Mouse (Mus musculus) CH12.LX (cell line): ENCODE data around the gene Hist1h2bk. TPM values are rescaled to one million over a fixed set of nuclear protein-coding genes. Genes with fewer than 3 reads are reported as not detected.
A peak's percentile ranks its signal among the peaks of the same experiment; 100 is the strongest.

Source experiments
- DNase-seq: peaks from one replicate; pipeline ENCODE4 v3.0.0-alpha.2; 2013; ENCODE audit errors: extremely low read depth
- H3K27ac ChIP-seq: 2 replicates; pipeline ENCODE4 v1.5.1; 2012; ENCODE audit warnings: low read depth, mild to moderate bottlenecking, control low read depth, moderate library complexity; ENCODE audit not compliant: insufficient read depth
- H3K27me3 ChIP-seq: replicated peaks from 2 replicates; pipeline ENCODE3; 2012; ENCODE audit warnings: inconsistent platforms
- H3K36me3 ChIP-seq, 2 experiments: replicated peaks in 1 of 2; 2 replicates each; pipeline versions ENCODE3 to v1.6.1; 2012; ENCODE audit warnings: inconsistent platforms in 1 of 2, low read length in 1 of 2, mild to moderate bottlenecking in 1 of 2, mixed read lengths in 1 of 2, moderate library complexity in 1 of 2; ENCODE audit not compliant: control insufficient read depth in 1 of 2, insufficient read depth in 1 of 2
- H3K4me1 ChIP-seq, 2 experiments: 2 replicates each; pipeline ENCODE4 v1.6.1; 2012; ENCODE audit warnings: inconsistent platforms in 1 of 2, moderate library complexity in 1 of 2; ENCODE audit not compliant: insufficient read depth in 2 of 2, control insufficient read depth in 1 of 2
- H3K4me2 ChIP-seq: 2 replicates; pipeline ENCODE4 v1.6.1; 2012; ENCODE audit warnings: low read depth, mild to moderate bottlenecking, control low read depth; ENCODE audit not compliant: poor library complexity, insufficient read depth, severe bottlenecking
- H3K4me3 ChIP-seq, 3 experiments: fragments of 150-350 bp in 1 of 3; sonication (generic) in 1 of 3; replicated peaks in 1 of 3; 2 replicates each; pipeline versions ENCODE3 to v1.5.1; 2011 to 2012; ENCODE audit warnings: low read depth in 2 of 3, low read length in 2 of 3, mild to moderate bottlenecking in 2 of 3, moderate library complexity in 2 of 3, control low read depth in 1 of 3, improper control_type of control experiment in 1 of 3, inconsistent platforms in 1 of 3, mixed read lengths in 1 of 3; ENCODE audit not compliant: poor library complexity in 1 of 3
- H3K79me2 ChIP-seq: replicated peaks from 2 replicates; pipeline ENCODE4 v1.6.1; 2012; ENCODE audit warnings: mild to moderate bottlenecking, moderate library complexity; ENCODE audit not compliant: control insufficient read depth, poor library complexity, insufficient read depth, severe bottlenecking; ENCODE audit errors: extremely low read depth
- H3K9ac ChIP-seq: 2 replicates; pipeline ENCODE4 v1.6.1; 2012; ENCODE audit warnings: low read depth, mild to moderate bottlenecking, control low read depth, moderate library complexity; ENCODE audit not compliant: insufficient read depth
- H3K9me3 ChIP-seq: replicated peaks from 2 replicates; pipeline ENCODE3; 2012; ENCODE audit warnings: low read length, inconsistent platforms, mixed read lengths
- CHD1 ChIP-seq: IDR thresholded peaks from 2 replicates; pipeline ENCODE4 v1.6.1; 2012; ENCODE audit warnings: low read depth, low read length, improper control_type of control experiment, inconsistent platforms
- CHD2 ChIP-seq: IDR thresholded peaks from 2 replicates; pipeline ENCODE4 v1.6.1; 2011; ENCODE audit warnings: low read length, improper control_type of control experiment
- CTCF ChIP-seq, 2 experiments: IDR thresholded peaks in 1 of 2; conservative IDR thresholded peaks in 1 of 2; 2 replicates each; pipeline ENCODE4 v1.5.1; 2011 to 2012; ENCODE audit warnings: low read depth in 2 of 2, low read length in 2 of 2, improper control_type of control experiment in 1 of 2, inconsistent platforms in 1 of 2, mild to moderate bottlenecking in 1 of 2, moderate library complexity in 1 of 2
- ETS1 ChIP-seq: conservative IDR thresholded peaks from 2 replicates; pipeline ENCODE4 v1.6.1; 2012; ENCODE audit warnings: low read depth, mild to moderate bottlenecking, inconsistent platforms, low read length, improper control_type of control experiment, moderate library complexity
- HCFC1 ChIP-seq: IDR thresholded peaks from 2 replicates; pipeline ENCODE4 v1.6.1; 2012; ENCODE audit warnings: low read depth, mild to moderate bottlenecking, inconsistent platforms, low read length, improper control_type of control experiment
- JUN ChIP-seq: IDR thresholded peaks from 2 replicates; pipeline ENCODE4 v1.6.1; 2011; ENCODE audit warnings: low read depth, mild to moderate bottlenecking, low read length, improper control_type of control experiment, moderate library complexity; ENCODE audit not compliant: insufficient read depth
- JUND ChIP-seq: conservative IDR thresholded peaks from 2 replicates; pipeline ENCODE4 v1.6.1; 2011; ENCODE audit warnings: low read depth, low read length, improper control_type of control experiment
- KAT2A ChIP-seq: IDR thresholded peaks from 2 replicates; pipeline ENCODE4 v1.6.1; 2012; ENCODE audit warnings: low read length, improper control_type of control experiment, inconsistent platforms; ENCODE audit not compliant: insufficient replicate concordance
- MXI1 ChIP-seq: IDR thresholded peaks from 2 replicates; pipeline ENCODE4 v1.6.1; 2011; ENCODE audit warnings: mild to moderate bottlenecking, low read depth, low read length, improper control_type of control experiment
- NELFE ChIP-seq: IDR thresholded peaks from 2 replicates; pipeline ENCODE4 v1.6.1; 2011; ENCODE audit warnings: low read depth, low read length, improper control_type of control experiment
- POLR2A ChIP-seq: IDR thresholded peaks from 2 replicates; pipeline ENCODE4 v1.6.1; 2011; ENCODE audit warnings: low read depth, mild to moderate bottlenecking, improper control_type of control experiment, low read length
- POLR2AphosphoS2 ChIP-seq: IDR thresholded peaks from 2 replicates; pipeline ENCODE4 v1.6.1; 2011; ENCODE audit warnings: low read depth, low read length, improper control_type of control experiment
- RAD21 ChIP-seq: IDR thresholded peaks from 2 replicates; pipeline ENCODE4 v1.6.1; 2011; ENCODE audit warnings: low read depth, mild to moderate bottlenecking, low read length, improper control_type of control experiment, moderate library complexity
- RCOR1 ChIP-seq: conservative IDR thresholded peaks from 2 replicates; pipeline ENCODE4 v1.6.1; 2012; ENCODE audit warnings: low read depth, mild to moderate bottlenecking, inconsistent platforms, low read length, improper control_type of control experiment
- SIN3A ChIP-seq: IDR thresholded peaks from 2 replicates; pipeline ENCODE4 v1.6.1; 2012; ENCODE audit warnings: low read length, improper control_type of control experiment, inconsistent platforms
- SMC3 ChIP-seq: IDR thresholded peaks from 2 replicates; pipeline ENCODE4 v1.6.1; 2011; ENCODE audit warnings: low read depth, low read length, improper control_type of control experiment
- UBTF ChIP-seq: IDR thresholded peaks from 2 replicates; pipeline ENCODE4 v1.6.1; 2012; ENCODE audit warnings: low read depth, mild to moderate bottlenecking, inconsistent platforms, low read length, improper control_type of control experiment, moderate library complexity
- USF1 ChIP-seq: IDR thresholded peaks from 2 replicates; pipeline ENCODE4 v1.6.1; 2014; ENCODE audit warnings: low read depth, mild to moderate bottlenecking, inconsistent platforms, low read length, improper control_type of control experiment
- USF2 ChIP-seq: conservative IDR thresholded peaks from 2 replicates; pipeline ENCODE4 v1.6.1; 2011; ENCODE audit warnings: low read depth, low read length, improper control_type of control experiment
- ZC3H11A ChIP-seq: IDR thresholded peaks from 2 replicates; pipeline ENCODE4 v1.6.1; 2012; ENCODE audit warnings: low read depth, mild to moderate bottlenecking, inconsistent platforms, low read length, improper control_type of control experiment
- ZMIZ1 ChIP-seq: IDR thresholded peaks from 2 replicates; pipeline ENCODE4 v1.6.1; 2012; ENCODE audit warnings: low read depth, mild to moderate bottlenecking, inconsistent platforms, low read length, improper control_type of control experiment
- ZNF384 ChIP-seq: IDR thresholded peaks from 2 replicates; pipeline ENCODE4 v1.6.1; 2012; ENCODE audit warnings: low read depth, low read length, improper control_type of control experiment, inconsistent platforms
- dilution Hi-C: fragments of 300-500 bp; cut with MboI; formaldehyde crosslinking; loops from 2 replicates; pipeline ENCODE4 v1.14.3; 2020; ENCODE audit warnings: low sequenced_read_pairs; ENCODE audit not compliant: extremely low pct_unique_long_range_greater_than_20kb, extremely low pct_ligation_motif_present
- in situ Hi-C: fragments of 300-500 bp; cut with MboI; formaldehyde crosslinking; loops from 3 replicates; pipeline ENCODE4 v1.14.3; 2019; ENCODE audit warnings: low sequenced_read_pairs, low pct_ligation_motif_present, low pct_unique_long_range_greater_than_20kb, mixed read lengths
- polyA plus RNA-seq: library from polyadenylated mRNA; unstranded; fragments of >175 nt; gene quantifications from 2 replicates; pipeline ENCODE4 v1.2.1, GENCODE M21; 2012; ENCODE audit warnings: low read depth; ENCODE audit not compliant: insufficient read length
- total RNA-seq, 2 experiments: library from RNA; depleted of rRNA; stranded (reverse); fragments of 300-350 nt in 1 of 2; fragments of >200 nt in 1 of 2; gene quantifications; 2 replicates each; pipeline ENCODE4 v1.2.3; 2012 to 2014

Gene Hist1h2bk
- total and polyA plus RNA-seq, 3 experiments = 8.1 to 2,636 (median 47.2) TPM

DNA sequence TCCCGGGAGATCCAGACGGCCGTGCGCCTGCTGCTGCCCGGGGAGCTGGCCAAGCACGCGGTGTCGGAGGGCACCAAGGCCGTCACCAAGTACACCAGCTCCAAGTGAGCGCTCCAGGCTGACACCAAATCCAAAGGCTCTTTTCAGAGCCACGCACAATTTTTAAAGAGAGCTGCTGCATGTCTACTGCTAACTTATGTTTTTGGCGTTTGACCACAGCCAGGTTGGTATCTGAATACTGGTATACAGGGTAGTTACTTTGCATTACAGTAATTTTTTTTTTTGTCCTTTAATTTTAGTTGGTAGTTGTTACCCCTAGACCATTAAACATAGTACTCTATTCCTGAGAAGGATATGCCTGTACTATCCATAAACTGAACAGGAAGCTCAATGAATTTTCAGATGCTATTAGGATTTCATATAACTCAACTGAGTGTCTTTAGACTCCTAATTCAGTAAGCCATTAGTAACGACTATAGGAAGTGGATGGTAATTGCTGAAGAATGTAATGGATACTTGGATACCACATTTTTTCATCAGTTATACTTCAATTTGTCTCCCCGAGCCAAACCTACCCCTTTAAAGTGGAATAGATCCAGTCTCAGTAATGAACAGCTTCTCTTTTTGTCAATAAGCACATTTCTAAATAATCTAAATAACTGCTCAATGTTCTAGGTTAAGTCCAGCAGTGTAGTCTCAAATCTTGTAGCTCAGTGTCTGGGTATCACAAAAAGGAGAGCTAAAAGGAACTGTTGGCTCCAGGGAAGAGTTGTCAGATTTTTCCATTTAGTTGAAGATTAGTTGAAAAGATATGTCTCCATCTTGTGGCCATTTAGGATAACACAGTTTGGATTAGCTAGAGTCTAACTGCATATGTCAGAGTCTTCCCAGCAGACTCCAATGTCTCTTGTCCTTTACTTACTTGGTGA, 8.1 kb downstream of the Hist1h2bk start:
- Histone ChIP-seq H3K27ac (peak overlapping the region; percentile 75), H3K9ac (peak overlapping the region; percentile 63), H3K79me2 (no peaks in the 10 kb centered on the region), H3K4me2 (peak overlapping the region; percentile 67; the same call in 1 of the 2 replicates), H3K4me3 (peak overlapping the region; percentile 14 to 35 (median 17)), H3K9me3 (no peaks in the 10 kb centered on the region), H3K4me1 (peaks cover 0 to 49% of the 10 kb centered on the region in 2 experiments; a peak in 2 of 4 replicates), H3K36me3 (no peaks in the 10 kb centered on the region), H3K27me3 (no peaks in the 10 kb centered on the region)
- in situ Hi-C loops = loop anchor here (10.0 to 25.0 kb wide), 2 partner anchors 1381 to 1719 kb away; partner anchors contain the start of genes Abt1, Hist1h1a, Hist1h2ab and Hist1h3a
- TF ChIP-seq RAD21 = no peak
- TF ChIP-seq ETS1 = no peak
- 0 out of 2 replicates have a peak, but pooled peaks have one; percentile 43 for TF ChIP-seq MXI1
- TF ChIP-seq KAT2A = no peak
- TF ChIP-seq JUND = peak; percentile 32; the same call in 1 of the 2 replicates
- TF ChIP-seq POLR2A = peak; percentile 84
- peak; percentile 98 for TF ChIP-seq ZMIZ1
- peak; percentile 38; the same call in 1 of the 2 replicates for TF ChIP-seq CHD2
- 0 out of 2 replicates have a peak, but pooled peaks have one; percentile 1 for TF ChIP-seq JUN
- TF ChIP-seq POLR2AphosphoS2 = peak; percentile 99
- peak; percentile 62; the same call in 1 of the 2 replicates for TF ChIP-seq SIN3A
- TF ChIP-seq CHD1 = peak; percentile 53
- no peak; the same call in 1 of the 2 replicates for TF ChIP-seq USF2
- peak; percentile 93; the same call in 1 of the 2 replicates for TF ChIP-seq UBTF
- 0 out of 2 replicates have a peak, but pooled peaks have one; percentile 6 for TF ChIP-seq HCFC1
- TF ChIP-seq RCOR1 = peak; percentile 63; the same call in 1 of the 2 replicates
- TF ChIP-seq USF1 = no peak
- peak; percentile 89; the same call in 1 of the 2 replicates for TF ChIP-seq NELFE
- peak; percentile 41 for TF ChIP-seq SMC3
- peak; percentile 42; the same call in 1 of the 2 replicates for TF ChIP-seq ZNF384
- TF ChIP-seq ZC3H11A = no peak
- TF ChIP-seq CTCF (conservative IDR thresholded peaks at IDR 0.05 in 1 of 2, IDR thresholded peaks at IDR 0.05 in 1 of 2; ENCODE audit: low read depth in 2 of 2, low read length in 2 of 2) = peak; percentile 27 to 67; a peak in 3 of 4 replicates
- DNase-seq = peak; percentile 82
- dilution Hi-C loops = no loop called here
